Mouse (Mus musculus): ENCODE results near the gene Il1rl1.

The Il1rl1 gene

DNA sequence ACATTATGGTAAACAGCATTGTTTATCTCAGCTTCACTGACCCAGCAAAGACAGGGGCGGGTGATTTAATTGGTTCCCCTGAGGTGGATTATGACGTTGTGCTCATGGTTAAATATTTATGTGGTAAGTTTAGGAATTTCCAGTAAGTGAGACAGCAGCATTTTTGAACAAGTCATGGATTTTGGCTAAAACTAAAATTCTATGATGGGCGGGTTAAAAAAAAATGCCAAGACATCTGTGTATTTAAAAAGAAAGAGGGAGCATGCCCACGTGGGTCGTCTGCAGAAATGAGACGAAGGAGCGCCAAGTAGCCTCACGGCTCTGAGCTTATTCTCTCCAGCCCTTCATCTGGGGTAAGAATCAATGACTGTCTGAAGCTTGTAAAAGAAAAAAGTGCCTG, 10.1 kb downstream of the Il1rl1 start:
- DNase-seq, result no peak

- no peak for DNase-seq
Measured at GRCm38 (mm10) chr1:40444800-40445199, 15.4 kb downstream of the Il1rl1 start.

- DNase-seq, result peak; percentile 13 to 15
Measured at GRCm38 (mm10) chr1:40465477-40466430, 36.4 kb downstream of the Il1rl1 start, which contains the start of gene Il18r1. TSS of gene Il18r1 (plus strand) at chr1:40465552.

DNA sequence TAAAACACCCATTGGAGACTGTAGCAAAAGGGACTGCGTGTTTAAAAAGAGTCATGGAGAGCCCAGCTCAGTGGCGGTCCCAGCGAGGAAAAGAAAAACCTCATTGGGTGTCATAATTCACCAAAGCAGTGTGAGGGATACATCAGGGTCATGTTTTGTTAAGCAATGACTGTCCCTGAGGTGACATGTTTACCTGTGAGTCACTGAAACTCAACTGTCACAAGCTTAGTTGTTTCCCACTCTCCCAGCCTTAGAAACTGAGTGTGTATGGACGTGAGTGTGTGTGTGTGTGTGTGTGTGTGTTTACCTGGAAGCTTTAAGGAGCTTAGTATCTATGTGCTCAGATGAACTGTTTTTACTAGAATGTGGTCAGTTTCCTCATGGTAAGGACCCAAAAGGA, 37.9 kb downstream of the Il1rl1 start:
- DNase-seq, result no peak

GRCm38 (mm10) chr1:40468805-40469204, 39.4 kb downstream of the Il1rl1 start:
- DNase-seq, result no peak

GRCm38 (mm10) chr1:40469900-40470299, 40.5 kb downstream of the Il1rl1 start:
- DNase-seq, result no peak

GRCm38 (mm10) chr1:40472401-40472800, 43.0 kb downstream of the Il1rl1 start:
- DNase-seq, result no peak

DNA sequence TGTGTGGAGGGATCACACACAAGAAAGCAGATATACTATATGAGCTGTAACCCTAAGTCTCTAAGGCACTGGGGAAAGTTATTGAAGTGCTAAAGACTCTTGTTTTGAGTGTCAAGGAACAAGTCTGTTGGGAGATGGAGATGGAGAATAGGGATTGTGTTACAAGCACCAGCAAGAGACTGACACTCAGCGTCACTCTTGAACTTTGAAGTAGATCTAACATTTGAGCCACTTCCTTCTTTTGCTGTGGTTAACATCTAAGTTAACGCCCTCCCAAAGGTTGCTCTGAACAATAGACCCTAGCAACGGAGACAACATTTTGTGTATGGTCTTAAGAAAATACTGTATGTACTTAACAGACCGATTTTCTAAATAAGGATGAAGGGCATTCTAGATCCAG, 44.3 kb downstream of the Il1rl1 start:
- DNase-seq, result no peak

GRCm38 (mm10) chr1:40474336-40474735, 45.0 kb downstream of the Il1rl1 start:
- no peak for DNase-seq

DNA sequence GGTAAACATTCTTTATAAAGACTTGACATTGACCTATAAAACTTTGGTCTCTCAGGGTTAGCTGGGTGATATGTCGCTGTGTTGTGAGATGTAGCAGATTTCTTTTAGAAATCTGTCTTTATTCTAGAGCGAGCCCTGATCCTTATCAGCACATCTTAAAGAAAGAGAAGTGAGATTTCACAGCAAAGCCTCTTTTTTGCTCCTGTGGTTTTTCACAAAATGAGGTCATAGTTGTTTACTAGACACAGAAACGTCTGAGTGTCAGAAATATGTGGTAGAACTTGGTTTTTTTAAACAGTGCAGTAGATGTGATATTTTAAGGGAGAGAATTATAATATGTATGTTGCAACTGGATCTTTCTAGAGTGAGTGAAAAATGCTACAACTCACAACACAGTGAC, 46.3 kb downstream of the Il1rl1 start:
- DNase-seq, result no peak

GRCm38 (mm10) chr1:40476756-40477155, 47.4 kb downstream of the Il1rl1 start:
- DNase-seq, result no peak

DNA sequence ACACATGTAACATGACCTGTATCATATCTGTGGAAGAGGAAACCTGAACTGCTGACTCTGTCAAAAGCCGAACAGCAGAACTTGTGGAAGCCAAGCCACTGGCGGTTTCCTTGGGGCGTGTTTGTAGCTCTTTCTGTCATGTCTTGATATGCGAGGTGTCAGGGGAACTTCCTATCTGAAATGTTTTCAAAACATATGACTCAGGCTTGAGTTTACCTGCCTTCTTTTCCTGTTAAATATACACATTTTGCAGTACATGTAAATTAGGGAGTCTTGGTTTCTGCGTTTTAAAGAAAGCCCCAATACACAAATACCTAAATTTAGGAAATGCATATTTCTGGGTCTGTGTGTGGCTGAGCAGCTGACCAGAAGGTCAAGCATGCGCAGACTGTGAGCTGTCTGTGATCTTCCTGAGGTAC, 50.1 kb downstream of the Il1rl1 start:
- DNase-seq, result no peak

DNA sequence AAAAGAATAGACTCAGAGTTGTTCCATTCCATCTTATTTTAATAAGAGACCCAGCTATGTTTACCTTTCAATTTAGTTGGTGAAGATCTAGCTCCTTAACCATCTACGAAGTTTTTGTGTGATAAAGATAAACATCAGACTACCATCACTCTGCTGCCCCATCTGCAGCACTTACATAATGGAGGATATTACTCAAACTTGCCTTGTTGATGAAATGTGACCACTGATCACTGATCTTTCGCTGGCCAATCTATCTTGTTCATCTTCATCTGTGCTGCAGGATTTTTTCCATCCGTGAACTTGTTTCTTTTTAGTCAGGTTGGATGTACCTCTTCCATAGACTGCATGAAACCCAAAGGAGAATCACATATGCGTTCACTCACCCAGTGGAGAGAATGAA, 65.2 kb downstream of the Il1rl1 start:
- DNase-seq, result no peak

DNA sequence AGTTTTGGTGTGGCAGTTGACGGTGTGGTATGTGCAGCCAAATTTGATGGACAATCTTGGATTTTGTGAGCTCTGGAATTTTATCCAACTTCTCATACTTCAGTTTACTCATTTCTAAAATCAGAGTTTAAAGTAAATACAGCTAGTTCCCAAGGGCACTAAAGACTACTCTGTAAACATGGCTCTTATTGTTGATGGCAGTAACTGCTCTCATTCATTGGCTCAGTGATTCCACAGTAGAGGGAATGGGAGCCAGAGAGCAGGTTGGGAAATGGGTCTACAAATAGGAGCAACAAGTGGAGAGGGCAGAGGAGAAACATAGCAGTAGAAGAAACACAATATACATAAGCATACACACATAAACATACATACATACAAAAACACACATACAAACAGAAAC, 70.3 kb downstream of the Il1rl1 start:
- no peak for DNase-seq

- no peak for DNase-seq
Measured at GRCm38 (mm10) chr1:40501126-40501525, 71.8 kb downstream of the Il1rl1 start.

GRCm38 (mm10) chr1:40501546-40502398, 72.4 kb downstream of the Il1rl1 start:
- DNase-seq, result no peak

- no peak for DNase-seq
Measured at GRCm38 (mm10) chr1:40504548-40504947, 75.2 kb downstream of the Il1rl1 start.
